Mouse (Mus musculus): ENCODE data around the gene C2cd3. TPM values are rescaled to one million over a fixed set of nuclear protein-coding genes. Genes with fewer than 3 reads are reported as not detected.
"Not testable (repeated sequence)": the region's sequence is repeated elsewhere in the genome, so short reads cannot be mapped to it uniquely, and the experiment has no call there.

Gene C2cd3
- polyA plus RNA-seq, 1 experiment = not detected

DNA sequence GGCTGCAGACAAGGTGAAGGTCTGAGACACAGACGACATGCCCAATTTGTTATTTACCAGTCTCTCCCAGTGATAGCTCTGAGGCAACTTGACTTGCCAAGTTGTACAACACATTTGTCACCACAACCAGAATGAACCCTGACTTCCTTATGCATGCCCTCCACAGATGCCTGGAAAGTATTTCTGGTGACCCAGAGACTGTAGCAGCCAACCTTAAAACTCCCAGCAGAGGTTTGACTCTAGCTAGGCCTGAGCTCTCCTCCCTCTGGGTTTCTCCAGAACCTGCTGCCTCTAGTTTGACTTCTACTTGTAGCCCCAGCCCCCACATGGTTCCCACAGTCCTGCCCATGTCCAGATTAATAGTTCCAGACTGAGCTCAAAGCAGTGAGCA is 99.4 kb downstream of the C2cd3 start:
- Histone ChIP-seq H3K4me1 (ENCODE audit: control insufficient read depth, insufficient read depth, low read length) (peaks cover 5% of the 10 kb centered on the region; the same call in 1 of the 2 replicates), H3K4me3 (ENCODE audit: insufficient read depth, low read depth, low read length) (no peak overlapping the region), H3K27ac (ENCODE audit: insufficient read depth, low read depth, low read length) (no peak overlapping the region)
- no peak for TF ChIP-seq POLR2A (IDR thresholded peaks at IDR 0.05; ENCODE audit: insufficient read depth, low read depth, low read length)
- WGBS = 96% methylated on average over 1 of the region's 1 CpGs

- Histone ChIP-seq H3K4me1 (ENCODE audit: control insufficient read depth, insufficient read depth, low read length) (peaks cover 5% of the 10 kb centered on the region; the same call in 1 of the 2 replicates), H3K4me3 (ENCODE audit: insufficient read depth, low read depth, low read length) (no peak within 1 kb of the TSS), H3K27ac (ENCODE audit: insufficient read depth, low read depth, low read length) (no peak within 1 kb of the TSS)
- no peak for TF ChIP-seq POLR2A (IDR thresholded peaks at IDR 0.05; ENCODE audit: insufficient read depth, low read depth, low read length)
- TF ChIP-seq CTCF (IDR thresholded peaks at IDR 0.05; ENCODE audit: insufficient read depth, low read depth, low read length) = no peak
- WGBS = 84% methylated on average over 6 of the region's 6 CpGs
Observed at GRCm38 (mm10) chr7:100472777-100473176, 100.7 kb downstream of the C2cd3 start, which contains the start of gene Ucp3. Gene Ucp3 (plus strand): TSS chr7:100472990.

- TF ChIP-seq CTCF (IDR thresholded peaks at IDR 0.05; ENCODE audit: insufficient read depth, low read depth, low read length) (no peak), POLR2A (IDR thresholded peaks at IDR 0.05; ENCODE audit: insufficient read depth, low read depth, low read length) (no peak)
- Histone ChIP-seq H3K27ac (ENCODE audit: insufficient read depth, low read depth, low read length) (no peak overlapping the region), H3K4me3 (ENCODE audit: insufficient read depth, low read depth, low read length) (no peak overlapping the region), H3K4me1 (ENCODE audit: control insufficient read depth, insufficient read depth, low read length) (peaks cover 5% of the 10 kb centered on the region; the same call in 1 of the 2 replicates)
- 86% methylated on average over 9 of the region's 9 CpGs for WGBS
Observed at GRCm38 (mm10) chr7:100473846-100474454, 101.9 kb downstream of the C2cd3 start.

- H3K4me3 ChIP-seq (ENCODE audit: insufficient read depth, low read depth, low read length) = no peak overlapping the region
- WGBS = 73% methylated on average over 1 of the region's 1 CpGs
- TF ChIP-seq CTCF (IDR thresholded peaks at IDR 0.05; ENCODE audit: insufficient read depth, low read depth, low read length) = no peak
- H3K27ac ChIP-seq (ENCODE audit: insufficient read depth, low read depth, low read length) = no peak overlapping the region
- H3K4me1 ChIP-seq (ENCODE audit: control insufficient read depth, insufficient read depth, low read length) = peaks cover 9% of the 10 kb centered on the region; the same call in 1 of the 2 replicates
Observed at GRCm38 (mm10) chr7:100474680-100475079, 102.6 kb downstream of the C2cd3 start.

DNA sequence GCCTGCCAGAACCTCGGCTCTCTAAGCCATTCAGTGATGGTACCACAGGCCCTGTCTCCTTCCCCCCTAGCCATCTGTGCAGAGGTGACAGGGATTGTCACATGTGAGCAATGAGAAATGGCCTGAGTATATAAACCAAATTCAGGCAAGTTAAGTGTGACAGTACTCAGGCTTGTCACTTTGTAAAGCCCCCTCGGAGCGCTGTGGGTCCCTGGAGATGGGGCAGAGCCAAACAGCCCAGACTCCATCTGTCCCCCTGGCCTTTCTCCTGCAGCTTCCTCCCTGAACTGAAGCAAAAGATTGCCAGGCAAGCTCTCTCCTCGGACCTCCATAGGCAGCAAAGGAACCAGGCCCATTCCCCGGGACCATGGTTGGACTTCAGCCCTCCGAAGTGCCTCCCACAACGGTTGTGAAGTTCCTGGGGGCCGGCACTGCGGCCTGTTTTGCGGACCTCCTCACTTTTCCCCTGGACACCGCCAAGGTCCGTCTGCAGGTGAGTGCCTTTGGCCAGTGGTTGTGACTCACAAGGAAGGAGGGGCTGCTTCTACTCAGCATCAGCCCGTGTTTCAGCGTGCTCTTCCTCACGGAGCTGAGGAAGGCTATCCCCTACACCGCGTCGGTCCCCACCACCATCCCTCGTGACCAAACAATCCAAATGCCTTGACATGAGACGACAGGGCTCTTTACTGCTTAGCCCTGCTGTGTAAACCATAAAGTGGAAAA is 107.2 kb downstream of the C2cd3 start:
- Histone ChIP-seq H3K27ac (ENCODE audit: insufficient read depth, low read depth, low read length) (no peak overlapping the region), H3K4me1 (ENCODE audit: control insufficient read depth, insufficient read depth, low read length) (peaks cover 16% of the 10 kb centered on the region), H3K4me3 (ENCODE audit: insufficient read depth, low read depth, low read length) (no peak overlapping the region)
- no peak for TF ChIP-seq POLR2A (IDR thresholded peaks at IDR 0.05; ENCODE audit: insufficient read depth, low read depth, low read length)
- TF ChIP-seq CTCF (IDR thresholded peaks at IDR 0.05; ENCODE audit: insufficient read depth, low read depth, low read length) = no peak
- 79% methylated on average over 20 of the region's 20 CpGs for WGBS

GRCm38 (mm10) chr7:100479823-100480164 is 107.8 kb downstream of the C2cd3 start:
- Histone ChIP-seq H3K4me3 (ENCODE audit: insufficient read depth, low read depth, low read length) (no peak overlapping the region), H3K4me1 (ENCODE audit: control insufficient read depth, insufficient read depth, low read length) (peaks cover 17% of the 10 kb centered on the region), H3K27ac (ENCODE audit: insufficient read depth, low read depth, low read length) (no peak overlapping the region)
- TF ChIP-seq CTCF (IDR thresholded peaks at IDR 0.05; ENCODE audit: insufficient read depth, low read depth, low read length) = no peak
- no peak for TF ChIP-seq POLR2A (IDR thresholded peaks at IDR 0.05; ENCODE audit: insufficient read depth, low read depth, low read length)
- 34% methylated on average over 15 of the region's 15 CpGs for WGBS

DNA sequence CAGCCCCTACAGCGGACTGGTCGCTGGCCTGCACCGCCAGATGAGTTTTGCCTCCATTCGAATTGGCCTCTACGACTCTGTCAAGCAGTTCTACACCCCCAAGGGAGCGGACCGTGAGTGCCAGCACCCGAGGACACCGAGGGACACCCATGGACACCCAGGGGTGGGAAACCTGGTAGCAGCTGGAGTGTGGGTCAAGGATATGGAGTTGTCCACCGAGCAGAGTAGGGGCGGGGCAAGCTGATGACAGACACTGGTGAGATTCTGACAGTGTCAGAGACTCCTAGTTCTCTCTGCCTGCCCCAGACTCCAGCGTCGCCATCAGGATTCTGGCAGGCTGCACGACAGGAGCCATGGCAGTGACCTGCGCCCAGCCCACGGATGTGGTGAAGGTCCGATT is 108.1 kb downstream of the C2cd3 start:
- WGBS = 93% methylated on average over 17 of the region's 17 CpGs
- Histone ChIP-seq H3K27ac (ENCODE audit: insufficient read depth, low read depth, low read length) (no peak overlapping the region), H3K4me3 (ENCODE audit: insufficient read depth, low read depth, low read length) (no peak overlapping the region), H3K4me1 (ENCODE audit: control insufficient read depth, insufficient read depth, low read length) (peaks cover 16% of the 10 kb centered on the region)
- TF ChIP-seq POLR2A (IDR thresholded peaks at IDR 0.05; ENCODE audit: insufficient read depth, low read depth, low read length) (no peak), CTCF (IDR thresholded peaks at IDR 0.05; ENCODE audit: insufficient read depth, low read depth, low read length) (no peak)

DNA sequence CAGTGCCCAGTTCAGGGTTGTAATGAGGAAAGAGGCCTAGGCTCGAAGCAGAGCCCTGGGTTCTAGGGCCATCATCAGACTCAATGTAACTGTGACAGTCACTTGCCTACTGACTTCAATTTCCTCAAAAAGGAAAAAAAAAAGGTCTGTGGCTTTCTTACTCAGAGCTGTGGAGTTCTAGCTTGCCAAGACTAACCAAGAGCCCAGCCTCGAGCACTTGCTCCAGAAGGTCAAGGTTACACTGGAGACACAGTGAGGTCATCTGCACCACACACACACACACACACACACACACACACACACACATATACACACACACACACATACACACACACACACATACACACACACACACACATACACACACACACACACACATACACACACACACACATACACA is 110.0 kb downstream of the C2cd3 start:
- not testable (repeated sequence) for H3K4me3 ChIP-seq (ENCODE audit: insufficient read depth, low read depth, low read length); H3K27ac ChIP-seq (ENCODE audit: insufficient read depth, low read depth, low read length)
- H3K4me1 ChIP-seq (ENCODE audit: control insufficient read depth, insufficient read depth, low read length) = peaks cover 16% of the 10 kb centered on the region
- WGBS = 75% methylated on average over 2 of the region's 2 CpGs

DNA sequence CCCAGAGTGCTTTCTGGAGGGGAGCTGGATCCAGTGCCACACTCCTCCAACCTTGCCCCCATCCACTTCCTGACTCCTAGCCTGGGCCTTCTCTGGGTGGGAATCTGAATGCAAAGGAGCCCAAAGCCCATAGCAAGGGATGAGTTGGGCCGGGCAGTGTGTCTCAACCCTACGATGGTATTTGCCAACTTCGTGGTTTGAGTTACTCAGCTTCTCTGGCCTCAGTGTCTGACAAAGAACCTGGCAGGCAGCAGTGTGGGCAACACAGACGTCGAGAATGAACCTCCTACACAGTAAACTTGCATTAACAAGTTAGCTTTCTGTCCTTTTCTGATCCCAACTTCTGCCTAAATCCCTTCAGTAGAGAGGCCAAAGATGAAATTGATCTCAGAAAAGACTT is 112.5 kb downstream of the C2cd3 start:
- H3K4me3 ChIP-seq (ENCODE audit: insufficient read depth, low read depth, low read length) = no peak overlapping the region
- no peak for TF ChIP-seq POLR2A (IDR thresholded peaks at IDR 0.05; ENCODE audit: insufficient read depth, low read depth, low read length)
- TF ChIP-seq CTCF (IDR thresholded peaks at IDR 0.05; ENCODE audit: insufficient read depth, low read depth, low read length) = no peak
- H3K4me1 ChIP-seq (ENCODE audit: control insufficient read depth, insufficient read depth, low read length) = peaks cover 19% of the 10 kb centered on the region
- H3K27ac ChIP-seq (ENCODE audit: insufficient read depth, low read depth, low read length) = no peak overlapping the region
- 75% methylated on average over 5 of the region's 5 CpGs for WGBS

Measured in olfactory bulb, adult 2 months (tissue).